Mouse (Mus musculus): ENCODE results near the gene Arpp21. TPM values are rescaled to one million over a fixed set of nuclear protein-coding genes. Genes with fewer than 3 reads are reported as not detected.

Arpp21 gene
- polyA plus RNA-seq, 1 experiment from 2014 or later, result 40.2 TPM

- WGBS, result 20% methylated on average over 7 of the region's 7 CpGs
- H3K27ac ChIP-seq, result peak overlapping the region; percentile 76
- ATAC-seq (ENCODE audit: low FRiP score), result no peak
- H3K4me3 ChIP-seq, result peak overlapping the region; percentile 29
- peaks cover 27% of the 10 kb centered on the region for H3K4me1 ChIP-seq (replicated peaks)
- H3K36me3 ChIP-seq, result peaks cover 16% of the 10 kb centered on the region
- H3K9ac ChIP-seq, result peak overlapping the region; percentile 60; the same call in 1 of the 2 replicates
- peaks cover 34% of the 10 kb centered on the region for H3K27me3 ChIP-seq
- H3K4me2 ChIP-seq, result peak overlapping the region; percentile 61
- no peaks in the 10 kb centered on the region for H3K9me3 ChIP-seq
These were observed 116.7 kb downstream of the Arpp21 start for GRCm38 (mm10) chr9:112119106-112119433.

GRCm38 (mm10) chr9:112118411-112119105, 117.2 kb downstream of the Arpp21 start:
- peak overlapping the region; percentile 61 for H3K4me2 ChIP-seq
- H3K4me3 ChIP-seq, result peak overlapping the region; percentile 29
- 2% methylated on average over 22 of the region's 22 CpGs for WGBS
- peaks cover 16% of the 10 kb centered on the region for H3K36me3 ChIP-seq
- ATAC-seq (ENCODE audit: low FRiP score), result peak; percentile 78
- peaks cover 24% of the 10 kb centered on the region for H3K4me1 ChIP-seq (replicated peaks)
- H3K27me3 ChIP-seq, result peaks cover 34% of the 10 kb centered on the region
- no peaks in the 10 kb centered on the region for H3K9me3 ChIP-seq
- H3K27ac ChIP-seq, result peak overlapping the region; percentile 76
- peak overlapping the region; percentile 60 for H3K9ac ChIP-seq

GRCm38 (mm10) chr9:112117632-112118410, 117.9 kb downstream of the Arpp21 start:
- no peaks in the 10 kb centered on the region for H3K9me3 ChIP-seq
- peaks cover 20% of the 10 kb centered on the region for H3K4me1 ChIP-seq (replicated peaks)
- peak overlapping the region; percentile 60 for H3K9ac ChIP-seq
- H3K4me3 ChIP-seq, result peak overlapping the region; percentile 29
- WGBS, result 24% methylated on average over 15 of the region's 15 CpGs
- peak overlapping the region; percentile 61 for H3K4me2 ChIP-seq
- 0 out of 2 replicates have a peak, but pooled peaks have one; percentile 14 for ATAC-seq (ENCODE audit: low FRiP score)
- H3K27me3 ChIP-seq, result peaks cover 34% of the 10 kb centered on the region
- peaks cover 16% of the 10 kb centered on the region for H3K36me3 ChIP-seq
- H3K27ac ChIP-seq, result peak overlapping the region; percentile 76; the same call in 1 of the 2 replicates

GRCm38 (mm10) chr9:112111610-112112009, 124.1 kb downstream of the Arpp21 start:
- ATAC-seq (ENCODE audit: low FRiP score), result no peak
- peaks cover 4% of the 10 kb centered on the region for H3K36me3 ChIP-seq
- no peak overlapping the region for H3K9ac ChIP-seq
- no peak overlapping the region for H3K4me3 ChIP-seq
- 93% methylated on average over 5 of the region's 5 CpGs for WGBS
- no peak overlapping the region for H3K27ac ChIP-seq
- no peaks in the 10 kb centered on the region for H3K4me1 ChIP-seq (replicated peaks)
- peaks cover 6% of the 10 kb centered on the region; the same call in 1 of the 2 replicates for H3K27me3 ChIP-seq
- no peak overlapping the region for H3K4me2 ChIP-seq
- no peaks in the 10 kb centered on the region for H3K9me3 ChIP-seq

GRCm38 (mm10) chr9:112102852-112103192, 132.9 kb downstream of the Arpp21 start:
- Histone ChIP-seq H3K36me3 (no peaks in the 10 kb centered on the region), H3K4me3 (no peak overlapping the region), H3K27me3 (no peaks in the 10 kb centered on the region), H3K4me2 (no peak overlapping the region), H3K4me1 (replicated peaks) (peaks cover 25% of the 10 kb centered on the region), H3K9me3 (no peaks in the 10 kb centered on the region), H3K9ac (no peak overlapping the region), H3K27ac (peak overlapping the region; percentile 71)
- 60% methylated on average over 2 of the region's 2 CpGs for WGBS
- 0 out of 2 replicates have a peak, but pooled peaks have one; percentile 6 for ATAC-seq (ENCODE audit: low FRiP score)

GRCm38 (mm10) chr9:112102155-112102851, 133.4 kb downstream of the Arpp21 start:
- peak; percentile 85 for ATAC-seq (ENCODE audit: low FRiP score)
- WGBS, result 31% methylated on average over 6 of the region's 6 CpGs

GRCm38 (mm10) chr9:112100841-112101595, 134.7 kb downstream of the Arpp21 start:
- Histone ChIP-seq H3K4me3 (no peak overlapping the region), H3K27ac (no peak overlapping the region; the same call in 1 of the 2 replicates), H3K36me3 (no peaks in the 10 kb centered on the region), H3K9me3 (no peaks in the 10 kb centered on the region), H3K27me3 (no peaks in the 10 kb centered on the region), H3K4me2 (no peak overlapping the region), H3K9ac (no peak overlapping the region), H3K4me1 (replicated peaks) (peaks cover 25% of the 10 kb centered on the region)
- WGBS, result 69% methylated on average over 3 of the region's 3 CpGs
- no peak for ATAC-seq (ENCODE audit: low FRiP score)

More at GRCm38 (mm10) chr9:112102155-112102851, 133.4 kb downstream of the Arpp21 start:
- no peak overlapping the region for H3K4me3 ChIP-seq
- no peaks in the 10 kb centered on the region for H3K27me3 ChIP-seq
- peaks cover 25% of the 10 kb centered on the region for H3K4me1 ChIP-seq (replicated peaks)
- no peak overlapping the region for H3K4me2 ChIP-seq
- no peak overlapping the region for H3K9ac ChIP-seq
- no peaks in the 10 kb centered on the region for H3K36me3 ChIP-seq
- no peaks in the 10 kb centered on the region for H3K9me3 ChIP-seq
- peak overlapping the region; percentile 71 for H3K27ac ChIP-seq

GRCm38 (mm10) chr9:112098267-112098666, 137.5 kb downstream of the Arpp21 start:
- Histone ChIP-seq H3K27ac (peak overlapping the region; percentile 14; the same call in 1 of the 2 replicates), H3K36me3 (no peaks in the 10 kb centered on the region), H3K4me1 (replicated peaks) (peaks cover 21% of the 10 kb centered on the region), H3K4me3 (no peak overlapping the region), H3K4me2 (no peak overlapping the region), H3K27me3 (no peaks in the 10 kb centered on the region), H3K9me3 (no peaks in the 10 kb centered on the region), H3K9ac (no peak overlapping the region)
- WGBS, result 53% methylated on average over 6 of the region's 6 CpGs
- ATAC-seq (ENCODE audit: low FRiP score), result no peak

- H3K4me1 ChIP-seq (replicated peaks), result peaks cover 12% of the 10 kb centered on the region
- H3K9ac ChIP-seq, result no peak overlapping the region
- H3K27me3 ChIP-seq, result no peaks in the 10 kb centered on the region
- no peak for ATAC-seq (ENCODE audit: low FRiP score)
- 0 out of 2 replicates have a peak, but pooled peaks cover 6% of the 10 kb centered on the region for H3K9me3 ChIP-seq
- no peaks in the 10 kb centered on the region for H3K36me3 ChIP-seq
- H3K27ac ChIP-seq, result no peak overlapping the region
- 84% methylated on average over 5 of the region's 5 CpGs for WGBS
- H3K4me2 ChIP-seq, result no peak overlapping the region
- H3K4me3 ChIP-seq, result no peak overlapping the region
These were observed 140.0 kb downstream of the Arpp21 start for GRCm38 (mm10) chr9:112095708-112096107.

GRCm38 (mm10) chr9:112095198-112095597, 140.5 kb downstream of the Arpp21 start:
- no peak for ATAC-seq (ENCODE audit: low FRiP score)
- H3K9me3 ChIP-seq, result 0 out of 2 replicates have a peak, but pooled peaks cover 6% of the 10 kb centered on the region

GRCm38 (mm10) chr9:112078903-112079302, 156.8 kb downstream of the Arpp21 start:
- H3K36me3 ChIP-seq, result no peaks in the 10 kb centered on the region
- 87% methylated on average over 2 of the region's 2 CpGs for WGBS

More at GRCm38 (mm10) chr9:112095198-112095597, 140.5 kb downstream of the Arpp21 start:
- Histone ChIP-seq H3K27me3 (no peaks in the 10 kb centered on the region), H3K36me3 (no peaks in the 10 kb centered on the region), H3K27ac (no peak overlapping the region), H3K4me3 (no peak overlapping the region), H3K9ac (no peak overlapping the region), H3K4me1 (replicated peaks) (peaks cover 8% of the 10 kb centered on the region; the same call in 1 of the 2 replicates), H3K4me2 (no peak overlapping the region)
- 89% methylated on average over 2 of the region's 2 CpGs for WGBS

More at GRCm38 (mm10) chr9:112078903-112079302, 156.8 kb downstream of the Arpp21 start:
- Histone ChIP-seq H3K4me1 (replicated peaks) (peaks cover 21% of the 10 kb centered on the region), H3K4me2 (no peak overlapping the region), H3K9me3 (no peaks in the 10 kb centered on the region), H3K4me3 (no peak overlapping the region), H3K27me3 (no peaks in the 10 kb centered on the region), H3K9ac (no peak overlapping the region), H3K27ac (no peak overlapping the region)
- ATAC-seq (ENCODE audit: low FRiP score), result no peak
